Mouse (Mus musculus) olfactory bulb, adult 2 months (tissue): ENCODE data around the gene Frat2.

Source experiments
- CTCF ChIP-seq: fragments of 200-500 bp; IDR thresholded peaks from 2 replicates; pipeline ENCODE4 v1.5.1; 2012; ENCODE audit warnings: low read depth, mild to moderate bottlenecking, low read length, moderate library complexity; ENCODE audit not compliant: insufficient read depth
- POLR2A ChIP-seq: fragments of 200-500 bp; IDR thresholded peaks from 2 replicates; pipeline ENCODE4 v1.6.1; 2012; ENCODE audit warnings: mild to moderate bottlenecking, low read depth, low read length, moderate library complexity; ENCODE audit not compliant: insufficient read depth

GRCm38 (mm10) chr19:41896319-41896711 lies 48.4 kb upstream of the Frat2 start:
- TF ChIP-seq POLR2A (no peak), CTCF (no peak)
